ENCODE assay signal across 9 mouse cellular contexts in the genomic region with DNA sequence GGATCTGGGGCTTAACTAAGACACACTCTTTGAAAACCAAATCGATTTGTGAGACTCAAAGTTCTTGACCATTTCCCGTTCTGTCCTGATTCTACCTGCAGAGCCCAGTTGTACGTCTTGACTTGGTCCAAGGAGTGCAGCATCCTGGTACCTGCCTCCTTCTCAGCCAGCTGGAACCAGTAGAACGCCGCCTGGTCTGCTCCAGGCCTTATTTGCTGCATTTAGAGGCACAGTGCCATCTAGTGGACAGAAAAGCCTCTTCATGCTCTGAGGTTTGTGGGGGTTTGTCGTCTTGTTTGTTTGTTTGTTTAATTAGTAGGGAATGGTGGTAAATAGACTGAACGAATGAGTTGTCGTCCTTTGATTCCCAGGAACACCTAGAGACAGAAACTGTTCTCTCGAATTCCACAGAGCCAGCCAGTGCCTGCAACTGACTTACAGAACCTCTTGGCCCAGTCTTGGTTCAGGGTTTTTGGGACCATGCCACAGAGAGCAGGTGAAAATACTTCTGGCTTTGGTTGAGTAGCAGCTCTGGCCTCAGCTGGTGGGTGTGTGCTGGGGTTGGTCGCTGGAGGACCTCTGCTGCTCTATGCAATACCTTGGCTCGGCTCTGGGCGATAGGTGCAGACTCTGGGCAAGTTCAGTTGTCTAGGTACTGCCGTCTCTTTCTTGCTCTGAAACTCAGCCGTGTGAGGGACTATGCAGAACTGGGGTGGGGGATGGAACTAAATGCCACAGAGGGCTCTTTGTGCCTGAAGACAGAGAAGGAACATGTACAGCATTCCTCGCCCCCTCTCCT. TPM values are rescaled to one million over a fixed set of nuclear protein-coding genes. Genes with fewer than 3 reads are reported as not detected.
DNase-seq lines count a peak whose midpoint lies in the region; ATAC-seq lines count a peak whose summit lies in the region.
"Had no signal": no experiment of that assay in that cellular context is flagged by ENCODE, and none has a peak within 500 bp of the region (broad histone marks: within the 10 kb centered on the region; RNA-seq: fewer than 3 reads in every experiment).

No protein-coding gene starts in this region.

- no peak overlapping the region for H3K4me2 ChIP-seq in forebrain, embryonic 13.5 days
- H3K4me2 ChIP-seq: stomach, embryonic 15.5 days had no signal

- peaks cover 19% of the 10 kb centered on the region for H3K4me1 ChIP-seq in forebrain, embryonic 13.5 days
- H3K4me1 ChIP-seq: stomach, embryonic 15.5 days had no signal

- H3K9me3 ChIP-seq in forebrain, embryonic 13.5 days (replicated peaks) = no peaks in the 10 kb centered on the region
- H3K9me3 ChIP-seq: stomach, embryonic 15.5 days had no signal

- H3K9ac ChIP-seq in forebrain, embryonic 13.5 days = no peak overlapping the region
- H3K9ac ChIP-seq: stomach, embryonic 15.5 days had no signal

- DNase-seq in gastrocnemius, adult 18-20 months (ENCODE audit: low spot score) = peak; percentile 43
- DNase-seq in gastrocnemius, postnatal 36 days = no peak
- peak; percentile 33 to 44 for DNase-seq in B cell, adult 2 months
- DNase-seq in c-Kit-positive CD71-positive TER-119-positive erythroid progenitor cells, embryonic 14.5 days (ENCODE audit: low spot score) = peak; percentile 18
- peak; percentile 79 for DNase-seq in kidney, adult 9 months
- DNase-seq in lung, postnatal 10 days = peak; percentile 67
- peak; percentile 55 for DNase-seq in right cerebral cortex, postnatal 14 days

- H3K36me3 ChIP-seq in forebrain, embryonic 13.5 days (ENCODE audit: poor library complexity, severe bottlenecking) = no peaks in the 10 kb centered on the region
- H3K36me3 ChIP-seq: stomach, embryonic 15.5 days had no signal

- intact Hi-C loops in gastrocnemius, postnatal 36 days (cut with DNase I) = loop anchor here (1.0 to 5.0 kb wide), 2 partner anchors 138 to 251 kb away; no protein-coding TSS in a partner anchor

- no peak overlapping the region for H3K4me3 ChIP-seq in forebrain, embryonic 13.5 days
- H3K4me3 ChIP-seq: stomach, embryonic 15.5 days had no signal

- H3K27ac ChIP-seq in forebrain, embryonic 13.5 days = no peak overlapping the region
- H3K27ac ChIP-seq: stomach, embryonic 15.5 days had no signal

- 28% methylated on average over 15 of the region's 15 CpGs for WGBS in forebrain, embryonic 13.5 days

- H3K27me3 ChIP-seq in forebrain, embryonic 13.5 days = peaks cover 6% of the 10 kb centered on the region
- H3K27me3 ChIP-seq: stomach, embryonic 15.5 days had no signal

- peak; percentile 62; the same call in 1 of the 2 replicates for ATAC-seq in forebrain, embryonic 13.5 days

RNA-seq across cellular contexts. Expression of a gene that starts 24.2 kb away (rescaled TPM):
- not detected for total RNA-seq in gastrocnemius, adult 18-20 months (2021)
- total RNA-seq in gastrocnemius, postnatal 36 days (2021) = not detected
- polyA plus RNA-seq in forebrain, embryonic 13.5 days (2015; fragmentation: Nextera tagmentation; extraction: Ambion mirVana) = 0.15 and 0.55 TPM in 2 replicates

RNA-seq across cellular contexts. Expression of a gene that starts 36.6 kb away (rescaled TPM):
- under 1 TPM; 0.09 to 0.33 TPM for total RNA-seq in gastrocnemius, adult 18-20 months (2021)
- under 1 TPM; 0.10 to 0.12 TPM for total RNA-seq in gastrocnemius, postnatal 36 days (2021)
- 2.3 and 2.4 TPM in 2 replicates for polyA plus RNA-seq in forebrain, embryonic 13.5 days (2015; fragmentation: Nextera tagmentation; extraction: Ambion mirVana)

RNA-seq across cellular contexts. Expression of a gene that starts 57.0 kb away (rescaled TPM):
- under 1 TPM in 1 of 2 experiments, not detected in 1; 0.11 TPM for total RNA-seq in gastrocnemius, adult 18-20 months (2021)
- total RNA-seq in gastrocnemius, postnatal 36 days (2021) = not detected
- polyA plus RNA-seq in forebrain, embryonic 13.5 days (2015; fragmentation: Nextera tagmentation; extraction: Ambion mirVana) = not detected in 2 replicates

Comparison
In these comparisons a context has a peak if more than half of its experiments do, and no peak if none do; other contexts are left out.
1. DNase-seq: peak in gastrocnemius, adult 18-20 months (single experiment), B cell, adult 2 months (2 of 2), c-Kit-positive CD71-positive TER-119-positive erythroid progenitor cells, embryonic 14.5 days (single experiment), kidney, adult 9 months (single experiment), lung, postnatal 10 days (single experiment) and right cerebral cortex, postnatal 14 days (single experiment); none in gastrocnemius, postnatal 36 days (0 of 2).